Mouse (Mus musculus) testis, adult 2 months (tissue): ENCODE measurements at regions not wholly inside any gene's neighbourhood (a gene's known extent, or its start where the extent isn't known, plus 50 kb on each side); places are given as distances from the start of the nearest gene placed in this dataset.
"Not testable (repeated sequence)": the region's sequence is repeated elsewhere in the genome, so short reads cannot be mapped to it uniquely, and the experiment has no call there.

ENCODE experiments used
- CTCF ChIP-seq: fragments of 200-500 bp; IDR thresholded peaks from 2 replicates; pipeline ENCODE4 v1.5.1; 2012; ENCODE audit warnings: low read depth, mild to moderate bottlenecking, inconsistent platforms, low read length, moderate library complexity; ENCODE audit not compliant: control insufficient read depth, insufficient read depth, insufficient replicate concordance
- POLR2A ChIP-seq: fragments of 200-500 bp; IDR thresholded peaks from 2 replicates; pipeline ENCODE4 v1.6.1; 2012; ENCODE audit warnings: low read depth, mild to moderate bottlenecking, inconsistent platforms, low read length, moderate library complexity; ENCODE audit not compliant: control insufficient read depth

- TF ChIP-seq POLR2A, CTCF: not testable (repeated sequence)
Observed at GRCm38 (mm10) chr11:20393807-20394206, 61.3 kb upstream of the Slc1a4 start.
